17 mouse cellular contexts compared by ENCODE assay signal in genomic region chr2:79961421-79961820, GRCm38 (mm10).
"Had no signal": no experiment of that assay in that cellular context is flagged by ENCODE, and none has a peak within 500 bp of the region (broad histone marks: within the 10 kb centered on the region; RNA-seq: fewer than 3 reads in every experiment).

No protein-coding gene starts in this region.

- H3K27me3 ChIP-seq: lung, embryonic 15.5 days; megakaryocyte, embryonic 14.5 days; midbrain, embryonic 13.5 days; midbrain, embryonic 15.5 days; neural tube, embryonic 12.5 days; stomach, embryonic 15.5 days had no signal

- H3K9ac ChIP-seq: lung, embryonic 15.5 days; midbrain, embryonic 13.5 days; midbrain, embryonic 15.5 days; neural tube, embryonic 12.5 days; stomach, embryonic 15.5 days had no signal

- ATAC-seq: lung, postnatal 0 days; midbrain, embryonic 13.5 days; midbrain, embryonic 15.5 days had no signal

- DNase-seq: lung, adult 2 months; lung, postnatal 14 days; lung, postnatal 36 days; right cerebral cortex, postnatal 14 days; thymus, adult 2 months; thymus, postnatal 25 days; thymus, postnatal 4 days had no signal

- H3K4me2 ChIP-seq: lung, embryonic 15.5 days; midbrain, embryonic 11.5 days; midbrain, embryonic 13.5 days; midbrain, embryonic 15.5 days; neural tube, embryonic 12.5 days; stomach, embryonic 15.5 days had no signal

- H3K4me1 ChIP-seq: megakaryocyte, embryonic 14.5 days; midbrain, embryonic 13.5 days; midbrain, embryonic 15.5 days; neural tube, embryonic 12.5 days; stomach, embryonic 15.5 days had no signal

- H3K4me3 ChIP-seq: lung, embryonic 15.5 days; megakaryocyte, embryonic 14.5 days; midbrain, embryonic 13.5 days; midbrain, embryonic 15.5 days; neural tube, embryonic 12.5 days; stomach, embryonic 15.5 days had no signal

- H3K36me3 ChIP-seq: lung, embryonic 15.5 days; midbrain, embryonic 13.5 days; midbrain, embryonic 15.5 days; neural tube, embryonic 12.5 days; stomach, embryonic 15.5 days had no signal

- H3K27ac ChIP-seq: lung, embryonic 15.5 days; macrophage; midbrain, embryonic 13.5 days; midbrain, embryonic 15.5 days; neural tube, embryonic 12.5 days; stomach, embryonic 15.5 days; stomach, postnatal 0 days had no signal

- H3K9me3 ChIP-seq: lung, embryonic 15.5 days; megakaryocyte, embryonic 14.5 days; midbrain, embryonic 13.5 days; midbrain, embryonic 15.5 days; neural tube, embryonic 12.5 days; stomach, embryonic 15.5 days had no signal
